Mouse (Mus musculus) right cerebral cortex, postnatal 10 days (tissue): ENCODE results near the gene Plxdc1.

ENCODE experiments used
- DNase-seq, 2 experiments: peaks; one replicate each; pipeline ENCODE4 v3.0.0; 2021; ENCODE audit warnings: low spot score in 2 of 2

Plxdc1 gene

GRCm38 (mm10) chr11:97988530-97989096 lies 2.4 kb upstream of the Plxdc1 start:
- DNase-seq = peak; percentile 89 to 91

GRCm38 (mm10) chr11:97987551-97988526 lies 1.6 kb upstream of the Plxdc1 start:
- peak; percentile 95 to 96 for DNase-seq

- DNase-seq = no peak
These were observed 658 bp upstream of the Plxdc1 start for GRCm38 (mm10) chr11:97986738-97987465.

GRCm38 (mm10) chr11:97983983-97984382 lies 2.3 kb downstream of the Plxdc1 start:
- no peak for DNase-seq

- no peak for DNase-seq
These were observed 2.7 kb downstream of the Plxdc1 start for GRCm38 (mm10) chr11:97983506-97983905.

GRCm38 (mm10) chr11:97982721-97983120 lies 3.5 kb downstream of the Plxdc1 start:
- no peak for DNase-seq

- DNase-seq = no peak
These were observed 5.7 kb downstream of the Plxdc1 start for GRCm38 (mm10) chr11:97980531-97980966.

GRCm38 (mm10) chr11:97979824-97980495 lies 6.3 kb downstream of the Plxdc1 start:
- DNase-seq = no peak

- no peak for DNase-seq
These were observed 7.9 kb downstream of the Plxdc1 start for GRCm38 (mm10) chr11:97978392-97978791.

GRCm38 (mm10) chr11:97977797-97978196 lies 8.4 kb downstream of the Plxdc1 start:
- no peak for DNase-seq

GRCm38 (mm10) chr11:97974746-97975145 lies 11.5 kb downstream of the Plxdc1 start:
- no peak for DNase-seq

GRCm38 (mm10) chr11:97974141-97974540 lies 12.1 kb downstream of the Plxdc1 start:
- no peak for DNase-seq

GRCm38 (mm10) chr11:97972434-97972833 lies 13.8 kb downstream of the Plxdc1 start:
- no peak for DNase-seq

GRCm38 (mm10) chr11:97971232-97971631 lies 15.0 kb downstream of the Plxdc1 start:
- DNase-seq = peak; percentile 85 to 88

- no peak for DNase-seq
These were observed 15.5 kb downstream of the Plxdc1 start for GRCm38 (mm10) chr11:97970771-97971170.

- DNase-seq = no peak
These were observed 17.9 kb downstream of the Plxdc1 start for GRCm38 (mm10) chr11:97968385-97968784.

- peak; percentile 43 to 50 for DNase-seq
These were observed 19.1 kb downstream of the Plxdc1 start for GRCm38 (mm10) chr11:97967114-97967513.

- DNase-seq = no peak
These were observed 25.3 kb downstream of the Plxdc1 start for GRCm38 (mm10) chr11:97960907-97961306.

GRCm38 (mm10) chr11:97959300-97959680 lies 27.0 kb downstream of the Plxdc1 start:
- DNase-seq = peak; percentile 51 to 61

GRCm38 (mm10) chr11:97958641-97959299 lies 27.5 kb downstream of the Plxdc1 start:
- no peak for DNase-seq

GRCm38 (mm10) chr11:97956905-97957560 lies 29.2 kb downstream of the Plxdc1 start:
- DNase-seq = peak in 1 of 2 experiments; percentile 51
